21 mouse cellular contexts compared by ENCODE assay signal in the genomic region with DNA sequence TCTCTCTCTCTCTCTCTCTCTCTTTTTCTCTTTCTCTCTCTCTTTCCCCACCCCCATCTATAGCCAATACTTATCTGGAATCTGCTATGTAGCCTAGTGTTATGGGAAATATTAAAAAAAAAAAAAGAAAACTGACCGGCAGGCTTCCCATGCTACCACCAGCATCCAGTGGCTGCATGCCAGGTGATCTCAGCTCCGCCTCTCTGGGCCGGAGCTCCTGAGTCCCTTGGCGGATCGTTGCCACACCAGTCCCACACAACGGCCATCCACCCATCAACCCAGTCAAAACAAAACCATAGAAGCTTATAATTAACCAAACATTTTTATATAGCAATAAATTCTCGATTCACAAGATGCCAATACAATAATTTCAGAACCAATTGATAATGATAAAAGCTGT. TPM values are rescaled to one million over a fixed set of nuclear protein-coding genes. Genes with fewer than 3 reads are reported as not detected.
DNase-seq lines count a peak whose midpoint lies in the region; TF ChIP-seq lines count a peak whose summit lies in the region.
"Had no signal": no experiment of that assay in that cellular context is flagged by ENCODE, and none has a peak within 500 bp of the region (broad histone marks: within the 10 kb centered on the region; RNA-seq: fewer than 3 reads in every experiment).

No protein-coding gene starts in this region.

- TF ChIP-seq POLR2A in lung, adult 2 months (IDR thresholded peaks at IDR 0.05; ENCODE audit: borderline replicate concordance, extremely low read depth, low read depth, low read length): no peak

- no peaks in the 10 kb centered on the region for H3K4me1 ChIP-seq in lung, adult 2 months (ENCODE audit: control insufficient read depth, insufficient read depth, low read length)
- H3K4me1 ChIP-seq: embryonic facial prominence, embryonic 15.5 days; forebrain, embryonic 10.5 days; heart, embryonic 12.5 days; hindbrain, embryonic 10.5 days; intestine, embryonic 15.5 days had no signal

- 55% methylated on average over 7 of the region's 7 CpGs for whole genome bisulfite sequencing in lung, adult 2 months

- peak; percentile 37 for DNase-seq in adrenal gland, postnatal 25 days
- no peak for DNase-seq in adrenal gland, adult (ENCODE audit: inconsistent age in 2 of 2, low spot score in 1 of 2)
- peak; percentile 67 for DNase-seq in lung, postnatal 10 days
- DNase-seq in lung, adult 2 months: no peak
- DNase-seq in adipocyte (ENCODE audit: low spot score): peak; percentile 45
- peak; percentile 25 for DNase-seq in lung, postnatal 36 days
- DNase-seq in kidney, postnatal 14 days: no peak
- DNase-seq: cerebellum, adult 2 months; cerebellum, postnatal 14 days; embryo, embryonic 11 days; gastrocnemius, adult 2 months; gastrocnemius, postnatal 25 days had no signal

- no peak overlapping the region for H3K4me3 ChIP-seq in lung, adult 2 months (replicated peaks; ENCODE audit: extremely low read depth, low read depth, low read length)
- H3K4me3 ChIP-seq: embryonic facial prominence, embryonic 15.5 days; erythroblast, embryonic 14.5 days; forebrain, embryonic 10.5 days; gastrocnemius, adult 2 months; heart, embryonic 12.5 days; hindbrain, embryonic 10.5 days; intestine, embryonic 15.5 days had no signal

- no peak for TF ChIP-seq CTCF in lung, adult 2 months (IDR thresholded peaks at IDR 0.05; ENCODE audit: insufficient read depth, low read length)

RNA-seq across cellular contexts. Expression of gene Rgs16, which starts 19.2 kb away (rescaled TPM):
- total RNA-seq in adrenal gland, postnatal 25 days (2021): 5.5 and 6.4 TPM in 2 replicates
- 0.71 and 0.76 TPM in 2 replicates for polyA plus RNA-seq in lung, adult 2 months (2012; rRNA removed)
- total RNA-seq: common myeloid progenitor, adult 5-6 weeks; granulocyte monocyte progenitor cell, adult 5-6 weeks had no signal
- polyA plus RNA-seq: erythroblast, embryonic 14.5 days had no signal

RNA-seq across cellular contexts. Expression of gene Rnasel, which starts 28.3 kb away (rescaled TPM):
- 13.9 and 17.6 TPM in 2 replicates for total RNA-seq in adrenal gland, postnatal 25 days (2021)
- polyA plus RNA-seq in lung, adult 2 months (2012; rRNA removed): 4.7 and 10.1 TPM in 2 replicates
- total RNA-seq: ES-E14 had no signal

Comparison
In these comparisons a context has a peak if more than half of its experiments do, and no peak if none do; other contexts are left out.
1. DNase-seq: peak in adrenal gland, postnatal 25 days (single experiment), lung, postnatal 10 days (single experiment), adipocyte (single experiment) and lung, postnatal 36 days (single experiment); none in adrenal gland, adult (0 of 2), lung, adult 2 months (single experiment) and kidney, postnatal 14 days (single experiment).